Mouse (Mus musculus) urinary bladder, adult 2 months (tissue): Measurements from ENCODE around the gene Ebf1. TPM values are rescaled to one million over a fixed set of nuclear protein-coding genes. Genes with fewer than 3 reads are reported as not detected.

Experiments used
- DNase-seq: peaks from one replicate; pipeline ENCODE4 v3.0.0; 2022; ENCODE audit warnings: low spot score
- polyA plus RNA-seq: library from polyadenylated mRNA; depleted of rRNA; stranded (reverse); fragments of >200 nt; gene quantifications from 2 replicates; pipeline ENCODE4 v1.2.3, GENCODE M21; 2012; rRNA removed

The Ebf1 gene
- polyA plus RNA-seq, 1 experiment: 9.6 TPM

- no peak for DNase-seq
Observed at GRCm38 (mm10) chr11:45026012-45026411, 408.9 kb downstream of the Ebf1 start.

GRCm38 (mm10) chr11:45026674-45027073, 409.6 kb downstream of the Ebf1 start:
- no peak for DNase-seq

DNA sequence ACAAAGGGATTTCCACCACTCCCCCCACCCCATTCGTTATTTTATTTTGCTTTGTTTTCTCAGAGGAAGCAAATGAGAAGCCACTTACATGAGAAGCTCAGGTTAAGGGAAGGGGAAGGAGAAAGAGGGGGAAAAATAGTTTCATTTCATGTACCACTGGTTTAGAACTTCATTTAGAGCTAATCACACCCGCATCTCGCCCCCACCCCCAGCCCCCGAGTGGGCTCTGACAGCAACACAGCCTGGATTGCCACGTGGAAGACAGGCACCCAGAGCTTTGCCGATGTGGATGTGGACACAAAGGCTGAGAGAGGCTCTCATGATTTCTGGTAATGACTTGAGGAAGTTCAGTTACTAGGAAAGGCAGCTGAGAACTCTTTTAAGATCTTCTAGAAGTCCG, 410.0 kb downstream of the Ebf1 start:
- DNase-seq: no peak

DNA sequence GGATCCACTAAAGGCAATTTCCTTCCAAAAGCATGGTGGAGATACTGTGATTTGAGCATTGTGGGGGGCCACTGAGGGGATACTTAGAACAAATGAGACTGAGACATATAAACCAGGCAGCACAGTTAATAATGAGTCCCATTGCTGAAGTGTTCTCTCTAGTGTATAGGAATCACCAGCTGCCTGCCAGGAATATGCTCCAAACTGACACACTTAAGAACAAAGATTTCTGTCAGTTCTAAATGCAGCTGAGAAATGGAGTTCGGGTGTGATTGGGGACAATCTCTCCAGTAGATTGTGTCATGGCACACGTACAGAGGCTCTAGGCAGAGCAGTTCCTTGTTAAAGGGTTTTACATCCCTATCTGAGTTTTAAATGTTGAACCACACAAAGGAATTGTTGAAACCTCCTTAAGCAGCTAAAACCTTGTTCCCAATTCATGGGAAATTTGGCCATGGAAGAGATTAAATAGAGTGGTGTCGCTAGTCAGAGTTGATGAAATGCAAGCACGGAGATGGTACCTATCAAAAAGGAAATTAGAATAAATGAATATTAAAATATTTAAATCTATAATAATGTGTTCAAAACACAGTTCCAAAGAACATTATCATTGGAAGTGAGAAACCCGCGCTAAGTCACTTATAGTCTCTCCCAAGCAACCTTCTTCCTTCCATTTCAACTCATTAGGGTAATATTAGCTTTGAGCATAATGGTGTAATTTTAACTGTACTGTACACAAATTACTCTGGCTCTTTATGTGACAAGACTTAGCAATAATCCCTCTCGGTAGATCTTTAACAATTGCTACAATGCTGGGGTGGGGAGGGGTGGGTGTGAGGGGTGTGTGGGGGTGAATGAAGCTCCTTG, 438.9 kb downstream of the Ebf1 start:
- DNase-seq: no peak

Other genes with a start within 250 kb of the Ebf1 start
- gene Il12b, start 217.3 kb upstream of the Ebf1 start, polyA plus RNA-seq: 0.09 and 0.11 TPM in 2 replicates
- 43.9 and 50.8 TPM in 2 replicates for gene Ublcp1, start 146.8 kb upstream of the Ebf1 start, polyA plus RNA-seq
- 89.3 and 99.8 TPM in 2 replicates for gene Rnf145, start 98.4 kb upstream of the Ebf1 start, polyA plus RNA-seq